Mouse (Mus musculus) left cerebral cortex, adult 2 months (tissue): ENCODE measurements around the gene Ehf. TPM values are rescaled to one million over a fixed set of nuclear protein-coding genes. Genes with fewer than 3 reads are reported as not detected.

Experiments
- DNase-seq, 2 experiments: peaks; one replicate each; pipeline ENCODE4 v3.0.0; 2021 to 2022; ENCODE audit warnings: low spot score in 2 of 2, mixed read lengths in 1 of 2; ENCODE audit errors: extremely low spot score in 1 of 2
- H3K27ac ChIP-seq: fragments of 200-600 bp; 2 replicates; pipeline ENCODE4 v1.8.1; 2022
- H3K4me3 ChIP-seq: fragments of 200-600 bp; 2 replicates; pipeline ENCODE4 v1.8.1; 2022
- CTCF ChIP-seq: fragments of 200-600 bp; IDR thresholded peaks from 2 replicates; pipeline ENCODE4 v1.8.1; 2022; ENCODE audit warnings: antibody characterized with exemption, mild to moderate bottlenecking, moderate library complexity
- intact Hi-C: fragments of 180-260 bp; cut with DNase I; formaldehyde crosslinking; loops from one replicate; pipeline ENCODE4 v1.15.1; 2025
- total RNA-seq, 2 experiments: library from RNA; stranded (reverse); gene quantifications; 2 replicates each; pipeline ENCODE4 v1.2.3; 2021

The Ehf gene
- total RNA-seq, 2 experiments from 2014 or later = 0.11 to 0.19 TPM

GRCm38 (mm10) chr2:103325301-103326048, 22.4 kb upstream of the Ehf start:
- intact Hi-C loops = no loop called here
- no peak overlapping the region for H3K27ac ChIP-seq
- no peak for TF ChIP-seq CTCF
- DNase-seq = no peak
- no peak overlapping the region for H3K4me3 ChIP-seq

- Histone ChIP-seq H3K4me3 (no peak overlapping the region), H3K27ac (no peak overlapping the region)
- no peak for TF ChIP-seq CTCF
- no peak for DNase-seq
- intact Hi-C loops = no loop called here
Measured at GRCm38 (mm10) chr2:103324320-103324719, 21.2 kb upstream of the Ehf start.

GRCm38 (mm10) chr2:103322171-103322570, 19.1 kb upstream of the Ehf start:
- Histone ChIP-seq H3K4me3 (no peak overlapping the region), H3K27ac (no peak overlapping the region)
- DNase-seq = no peak
- intact Hi-C loops = no loop called here
- no peak for TF ChIP-seq CTCF

GRCm38 (mm10) chr2:103321638-103322037, 18.6 kb upstream of the Ehf start:
- no peak for DNase-seq
- intact Hi-C loops = no loop called here
- H3K27ac ChIP-seq = no peak overlapping the region
- no peak for TF ChIP-seq CTCF
- H3K4me3 ChIP-seq = no peak overlapping the region

- Histone ChIP-seq H3K4me3 (no peak overlapping the region), H3K27ac (no peak overlapping the region)
- no peak for TF ChIP-seq CTCF
- intact Hi-C loops = no loop called here
- DNase-seq = no peak
Measured at GRCm38 (mm10) chr2:103314002-103314401, 10.9 kb upstream of the Ehf start.

GRCm38 (mm10) chr2:103312640-103313039, 9.6 kb upstream of the Ehf start:
- intact Hi-C loops = no loop called here
- DNase-seq = no peak
- no peak for TF ChIP-seq CTCF
- H3K27ac ChIP-seq = no peak overlapping the region
- H3K4me3 ChIP-seq = no peak overlapping the region

- Histone ChIP-seq H3K4me3 (no peak overlapping the region), H3K27ac (no peak overlapping the region)
- no peak for TF ChIP-seq CTCF
- intact Hi-C loops = no loop called here
- DNase-seq = no peak
Measured at GRCm38 (mm10) chr2:103310663-103311062, 7.6 kb upstream of the Ehf start.

GRCm38 (mm10) chr2:103306686-103307085, 3.6 kb upstream of the Ehf start:
- intact Hi-C loops = no loop called here
- Histone ChIP-seq H3K4me3 (no peak overlapping the region), H3K27ac (no peak overlapping the region)
- no peak for DNase-seq
- TF ChIP-seq CTCF = no peak

GRCm38 (mm10) chr2:103302669-103303068, 409 bp downstream of the Ehf start:
- H3K4me3 ChIP-seq = no peak overlapping the region
- intact Hi-C loops = no loop called here
- no peak overlapping the region for H3K27ac ChIP-seq
- TF ChIP-seq CTCF = no peak
- no peak for DNase-seq

- no peak overlapping the region for H3K27ac ChIP-seq
- no peak for DNase-seq
- no peak for TF ChIP-seq CTCF
- intact Hi-C loops = no loop called here
- H3K4me3 ChIP-seq = no peak overlapping the region
Measured at GRCm38 (mm10) chr2:103298711-103299463, 4.2 kb downstream of the Ehf start.

- TF ChIP-seq CTCF = no peak
- no peak for DNase-seq
- Histone ChIP-seq H3K27ac (no peak overlapping the region), H3K4me3 (no peak overlapping the region)
- intact Hi-C loops = no loop called here
Measured at GRCm38 (mm10) chr2:103294526-103294925, 8.6 kb downstream of the Ehf start.

GRCm38 (mm10) chr2:103293751-103294150, 9.3 kb downstream of the Ehf start:
- DNase-seq = no peak
- Histone ChIP-seq H3K4me3 (no peak overlapping the region), H3K27ac (no peak overlapping the region)
- intact Hi-C loops = no loop called here
- TF ChIP-seq CTCF = no peak
